Mouse (Mus musculus): ENCODE measurements around the gene Fbxo48. TPM values are rescaled to one million over a fixed set of nuclear protein-coding genes. Genes with fewer than 3 reads are reported as not detected.

The Fbxo48 gene
- polyA plus RNA-seq, 1 experiment from 2014 or later: 1.7 TPM

DNA sequence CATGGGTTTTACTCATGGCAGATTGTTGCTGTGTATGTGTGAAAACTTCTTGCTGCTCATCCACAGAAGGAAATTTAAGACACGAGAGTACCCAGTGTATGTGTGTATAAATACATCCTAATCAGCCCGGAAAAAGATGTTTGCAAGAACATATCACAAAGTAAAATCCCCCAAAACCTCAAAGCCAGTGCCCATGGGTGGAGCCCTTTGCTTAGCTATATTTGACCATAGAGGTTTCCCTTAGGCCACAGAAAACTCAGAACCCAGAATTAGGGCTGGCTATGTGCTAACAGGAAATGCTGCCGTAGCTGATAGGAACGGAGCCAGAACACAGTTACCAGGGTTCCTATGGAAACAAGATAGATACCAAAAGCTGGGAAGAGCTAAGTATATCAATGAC, 25.8 kb downstream of the Fbxo48 start:
- no peaks in the 10 kb centered on the region for H3K4me1 ChIP-seq
- H3K9me3 ChIP-seq: no peaks in the 10 kb centered on the region
- 83% methylated on average over 4 of the region's 4 CpGs for WGBS
- no peak for ATAC-seq (ENCODE audit: low FRiP score, low read depth)
- H3K36me3 ChIP-seq: no peaks in the 10 kb centered on the region
- H3K4me2 ChIP-seq (replicated peaks): no peak overlapping the region
- no peak overlapping the region for H3K4me3 ChIP-seq
- no peak overlapping the region for H3K27ac ChIP-seq
- H3K9ac ChIP-seq: no peak overlapping the region
- no peaks in the 10 kb centered on the region for H3K27me3 ChIP-seq

DNA sequence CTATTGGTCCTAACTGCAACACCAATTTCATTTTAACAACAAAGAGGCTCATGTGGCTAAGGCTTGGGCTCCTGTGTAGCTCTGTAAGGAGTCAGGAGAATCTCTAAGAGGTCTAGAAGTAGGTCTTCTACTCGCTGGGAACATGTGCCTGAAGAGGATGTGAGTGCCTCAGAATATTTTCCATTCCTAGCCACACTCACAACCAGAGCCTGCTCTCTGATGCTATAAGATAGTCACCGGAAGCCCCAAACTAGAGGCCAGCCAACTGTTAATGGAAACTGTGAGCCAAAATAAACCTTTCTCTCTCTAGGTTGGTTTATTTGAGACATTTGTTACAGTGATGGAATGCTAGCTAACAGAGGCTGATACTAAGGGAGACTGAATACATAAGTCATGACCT, 26.4 kb downstream of the Fbxo48 start:
- WGBS: 74% methylated on average over 2 of the region's 2 CpGs

DNA sequence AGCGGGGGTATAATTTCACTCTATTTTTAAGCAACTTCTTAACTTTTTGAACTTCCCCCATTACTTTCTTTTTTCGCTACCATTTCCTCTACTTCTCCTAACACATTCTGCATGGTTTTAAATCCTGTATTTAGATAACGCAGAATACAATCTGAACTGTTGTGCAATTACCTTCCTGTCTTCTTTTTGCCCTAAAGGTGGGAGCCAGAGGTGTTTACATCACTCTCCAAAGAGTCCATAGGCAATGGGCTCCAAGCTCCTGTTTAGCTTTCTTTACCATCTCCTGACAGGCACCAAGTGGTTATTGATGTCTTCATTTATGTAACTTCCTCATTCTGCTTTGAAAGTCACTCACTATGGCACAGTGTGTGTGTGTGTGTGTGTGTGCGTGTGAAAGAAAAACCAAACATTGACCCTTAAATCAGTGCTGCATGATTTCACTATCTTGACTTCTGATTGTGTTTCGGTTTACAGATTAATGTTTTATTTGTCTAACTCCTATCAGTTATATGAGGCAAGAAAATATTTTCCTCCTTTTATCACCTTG, 27.1 kb downstream of the Fbxo48 start:
- Histone ChIP-seq H3K4me1 (no peaks in the 10 kb centered on the region), H3K27ac (no peak overlapping the region), H3K9me3 (no peaks in the 10 kb centered on the region), H3K4me2 (replicated peaks) (no peak overlapping the region), H3K9ac (no peak overlapping the region), H3K36me3 (no peaks in the 10 kb centered on the region), H3K4me3 (no peak overlapping the region), H3K27me3 (no peaks in the 10 kb centered on the region)
- WGBS: 85% methylated on average over 5 of the region's 5 CpGs
- ATAC-seq (ENCODE audit: low FRiP score, low read depth): no peak

More for the DNA sequence above, 26.4 kb downstream of the Fbxo48 start:
- Histone ChIP-seq H3K9ac (no peak overlapping the region), H3K4me3 (no peak overlapping the region), H3K27ac (no peak overlapping the region), H3K4me2 (replicated peaks) (no peak overlapping the region), H3K27me3 (no peaks in the 10 kb centered on the region), H3K9me3 (no peaks in the 10 kb centered on the region), H3K36me3 (no peaks in the 10 kb centered on the region), H3K4me1 (no peaks in the 10 kb centered on the region)
- ATAC-seq (ENCODE audit: low FRiP score, low read depth): no peak

- no peak overlapping the region for H3K4me3 ChIP-seq
- ATAC-seq (ENCODE audit: low FRiP score, low read depth): no peak
- WGBS: 65% methylated on average over 7 of the region's 7 CpGs
These were observed 35.5 kb downstream of the Fbxo48 start for GRCm38 (mm10) chr11:16986550-16987187.

GRCm38 (mm10) chr11:16987745-16988328, 36.7 kb downstream of the Fbxo48 start:
- no peak overlapping the region for H3K27ac ChIP-seq
- H3K36me3 ChIP-seq: no peaks in the 10 kb centered on the region
- no peaks in the 10 kb centered on the region for H3K9me3 ChIP-seq
- H3K4me3 ChIP-seq: no peak overlapping the region
- no peak overlapping the region for H3K4me2 ChIP-seq (replicated peaks)
- no peak for ATAC-seq (ENCODE audit: low FRiP score, low read depth)
- WGBS: 53% methylated on average over 6 of the region's 6 CpGs
- no peaks in the 10 kb centered on the region for H3K27me3 ChIP-seq
- no peak overlapping the region for H3K9ac ChIP-seq
- H3K4me1 ChIP-seq: no peaks in the 10 kb centered on the region

More at GRCm38 (mm10) chr11:16986550-16987187, 35.5 kb downstream of the Fbxo48 start:
- H3K36me3 ChIP-seq: no peaks in the 10 kb centered on the region
- H3K9me3 ChIP-seq: no peaks in the 10 kb centered on the region
- no peak overlapping the region for H3K27ac ChIP-seq
- H3K9ac ChIP-seq: no peak overlapping the region
- no peak overlapping the region for H3K4me2 ChIP-seq (replicated peaks)
- H3K27me3 ChIP-seq: no peaks in the 10 kb centered on the region
- H3K4me1 ChIP-seq: no peaks in the 10 kb centered on the region

DNA sequence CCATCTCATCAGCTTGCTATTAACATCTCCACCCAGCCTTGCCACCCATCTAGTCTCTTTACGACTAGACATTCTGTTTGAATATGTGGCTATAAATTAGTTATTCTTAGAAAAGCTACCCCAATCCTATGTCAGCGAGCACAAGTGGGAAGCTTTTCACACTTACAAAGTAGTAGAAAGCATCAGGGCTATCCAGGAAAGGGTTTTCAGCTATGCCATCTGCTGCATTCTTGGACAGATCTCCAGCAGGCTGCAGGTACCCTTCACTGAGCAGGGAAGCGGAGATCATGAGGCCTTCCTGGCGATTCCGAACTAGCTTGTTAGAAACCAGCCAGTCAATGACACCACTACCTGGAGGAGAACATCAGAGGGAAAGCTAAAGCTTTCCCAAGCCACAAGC, 38.7 kb downstream of the Fbxo48 start:
- Histone ChIP-seq H3K27me3 (no peaks in the 10 kb centered on the region), H3K9ac (no peak overlapping the region), H3K4me3 (no peak overlapping the region), H3K36me3 (no peaks in the 10 kb centered on the region), H3K27ac (no peak overlapping the region), H3K4me1 (no peaks in the 10 kb centered on the region), H3K9me3 (no peaks in the 10 kb centered on the region), H3K4me2 (replicated peaks) (no peak overlapping the region)
- ATAC-seq (ENCODE audit: low FRiP score, low read depth): no peak
- 84% methylated on average over 5 of the region's 5 CpGs for WGBS

DNA sequence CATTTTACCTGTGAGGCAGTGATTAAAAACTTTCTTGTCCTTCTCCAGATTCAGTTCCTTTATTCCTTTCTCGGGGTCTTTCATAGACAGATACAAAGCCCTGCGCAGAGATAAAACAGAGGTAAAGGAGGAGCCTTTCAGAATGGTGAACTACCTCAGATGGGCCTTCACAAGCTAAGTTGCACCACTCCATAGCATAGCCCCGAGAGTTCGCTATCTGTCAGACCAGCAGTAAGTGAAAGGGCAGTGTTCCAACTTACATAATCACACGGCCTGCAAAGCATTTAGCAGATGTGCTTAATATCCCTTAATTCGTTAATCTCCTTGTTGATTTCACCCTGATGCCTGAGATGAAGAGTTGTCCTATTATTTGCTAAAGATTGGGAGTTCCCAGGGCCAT, 41.7 kb downstream of the Fbxo48 start:
- no peak overlapping the region for H3K9ac ChIP-seq
- no peaks in the 10 kb centered on the region for H3K27me3 ChIP-seq
- H3K36me3 ChIP-seq: no peaks in the 10 kb centered on the region
- 84% methylated on average over 6 of the region's 6 CpGs for WGBS
- H3K9me3 ChIP-seq: no peaks in the 10 kb centered on the region
- no peaks in the 10 kb centered on the region for H3K4me1 ChIP-seq
- H3K27ac ChIP-seq: no peak overlapping the region
- no peak overlapping the region for H3K4me2 ChIP-seq (replicated peaks)
- ATAC-seq (ENCODE audit: low FRiP score, low read depth): no peak
- H3K4me3 ChIP-seq: no peak overlapping the region

DNA sequence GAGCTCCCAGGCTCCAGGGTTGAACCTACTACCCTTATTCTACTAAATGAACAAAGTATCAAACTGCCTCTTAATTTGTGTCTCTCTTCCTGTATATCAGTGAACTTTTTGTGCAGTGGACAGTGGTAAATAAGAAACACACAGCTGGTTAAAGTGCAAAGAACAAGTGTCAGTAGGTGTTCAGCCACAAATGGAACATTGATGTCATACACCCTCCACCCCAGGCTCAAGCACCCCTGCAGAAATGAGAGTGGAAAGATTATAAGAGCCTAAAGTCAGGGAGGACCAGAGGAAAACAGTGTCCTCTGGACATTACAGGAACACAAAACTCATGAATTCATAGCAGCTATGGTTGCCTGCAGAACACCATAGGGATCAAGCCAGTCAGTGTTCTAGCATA, 45.6 kb downstream of the Fbxo48 start:
- Histone ChIP-seq H3K27me3 (no peaks in the 10 kb centered on the region), H3K9ac (no peak overlapping the region), H3K4me3 (no peak overlapping the region), H3K4me2 (replicated peaks) (no peak overlapping the region), H3K27ac (no peak overlapping the region), H3K36me3 (no peaks in the 10 kb centered on the region), H3K9me3 (no peaks in the 10 kb centered on the region), H3K4me1 (no peaks in the 10 kb centered on the region)
- ATAC-seq (ENCODE audit: low FRiP score, low read depth): no peak

DNA sequence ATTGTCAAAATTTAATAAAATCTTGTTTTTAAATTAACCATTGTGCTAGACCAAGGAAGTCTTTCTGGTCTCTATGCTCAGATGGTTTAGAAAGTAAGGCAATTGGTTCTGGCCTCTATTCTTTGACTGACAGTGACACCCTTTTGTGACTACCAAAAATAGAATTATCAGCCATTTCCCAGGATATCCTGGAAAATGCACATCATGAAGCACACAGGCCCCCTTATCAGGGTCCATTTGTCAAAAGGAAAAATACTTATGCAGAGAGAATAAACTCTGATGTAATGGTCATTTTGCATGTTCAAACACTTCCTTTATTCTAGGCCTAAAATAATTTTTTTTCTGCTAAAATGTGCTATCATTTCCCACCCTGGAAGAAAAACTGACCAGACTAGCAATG, 46.3 kb downstream of the Fbxo48 start:
- no peaks in the 10 kb centered on the region for H3K36me3 ChIP-seq
- H3K9ac ChIP-seq: no peak overlapping the region
- no peak for ATAC-seq (ENCODE audit: low FRiP score, low read depth)
- H3K4me2 ChIP-seq (replicated peaks): no peak overlapping the region
- no peaks in the 10 kb centered on the region for H3K27me3 ChIP-seq
- H3K27ac ChIP-seq: no peak overlapping the region
- no peaks in the 10 kb centered on the region for H3K4me1 ChIP-seq
- no peak overlapping the region for H3K4me3 ChIP-seq
- H3K9me3 ChIP-seq: no peaks in the 10 kb centered on the region

DNA sequence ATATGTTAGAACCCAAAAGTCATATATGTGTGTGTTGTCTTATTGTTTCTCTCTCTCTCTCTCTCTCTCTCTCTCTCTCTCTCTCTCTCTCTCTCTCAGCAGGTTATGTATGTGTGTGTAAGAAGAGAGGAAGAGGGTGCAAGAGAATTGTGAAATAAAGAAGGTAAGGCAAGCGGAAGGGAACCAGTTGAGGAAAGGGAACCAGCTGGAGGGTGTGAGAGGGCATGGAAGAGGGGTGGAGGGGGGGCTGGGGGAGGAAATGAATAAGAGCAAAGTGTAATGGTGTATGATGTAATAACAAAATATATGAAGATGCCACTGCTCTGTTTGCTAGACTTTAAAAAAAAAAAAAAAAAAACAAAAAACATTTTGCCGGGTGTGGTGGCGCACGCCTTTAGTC, 48.2 kb downstream of the Fbxo48 start:
- Histone ChIP-seq H3K9ac (no peak overlapping the region), H3K9me3 (no peaks in the 10 kb centered on the region), H3K27me3 (no peaks in the 10 kb centered on the region), H3K4me2 (replicated peaks) (no peak overlapping the region), H3K27ac (no peak overlapping the region), H3K36me3 (no peaks in the 10 kb centered on the region), H3K4me1 (no peaks in the 10 kb centered on the region), H3K4me3 (no peak overlapping the region)
- WGBS: 92% methylated on average over 4 of the region's 4 CpGs
- no peak for ATAC-seq (ENCODE audit: low FRiP score, low read depth)

DNA sequence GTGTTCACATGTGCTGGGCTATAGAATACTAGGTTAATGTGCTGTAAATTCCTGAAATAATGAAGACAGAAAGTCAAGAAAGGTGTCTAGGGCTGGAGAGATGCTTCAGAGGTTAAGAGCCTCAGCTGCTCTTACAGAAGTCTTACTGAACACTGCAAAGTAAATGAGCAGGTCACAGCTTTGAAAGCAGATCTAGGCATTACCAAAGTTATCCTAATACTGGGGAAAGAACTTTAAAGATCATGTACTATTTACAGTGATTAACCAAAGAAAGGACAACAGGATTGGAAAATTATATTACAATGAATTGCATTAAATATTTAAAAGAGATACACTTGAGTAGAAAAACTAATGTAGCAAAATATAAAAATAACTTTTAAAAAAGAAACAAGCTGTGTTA, 48.8 kb downstream of the Fbxo48 start:
- Histone ChIP-seq H3K4me3 (no peak overlapping the region), H3K4me2 (replicated peaks) (no peak overlapping the region), H3K9me3 (no peaks in the 10 kb centered on the region), H3K4me1 (no peaks in the 10 kb centered on the region), H3K27me3 (no peaks in the 10 kb centered on the region), H3K36me3 (no peaks in the 10 kb centered on the region), H3K27ac (no peak overlapping the region), H3K9ac (no peak overlapping the region)
- ATAC-seq (ENCODE audit: low FRiP score, low read depth): no peak

GRCm38 (mm10) chr11:17000353-17001334, 49.5 kb downstream of the Fbxo48 start:
- Histone ChIP-seq H3K36me3 (no peaks in the 10 kb centered on the region), H3K27me3 (no peaks in the 10 kb centered on the region), H3K4me3 (no peak overlapping the region), H3K27ac (no peak overlapping the region), H3K9me3 (no peaks in the 10 kb centered on the region), H3K4me1 (no peaks in the 10 kb centered on the region), H3K4me2 (replicated peaks) (no peak overlapping the region), H3K9ac (no peak overlapping the region)
- ATAC-seq (ENCODE audit: low FRiP score, low read depth): no peak
- 74% methylated on average over 9 of the region's 9 CpGs for WGBS

Measured in limb, embryonic 13.5 days (tissue).